Mouse (Mus musculus) lung, adult 2 months (tissue): ENCODE measurements around the gene Kalrn.

Source experiments
- CTCF ChIP-seq: fragments of 200-500 bp; IDR thresholded peaks from 2 replicates; pipeline ENCODE4 v1.5.1; 2011; ENCODE audit warnings: mild to moderate bottlenecking, low read length, control low read depth; ENCODE audit not compliant: insufficient read depth
- POLR2A ChIP-seq: fragments of 200-500 bp; IDR thresholded peaks from 2 replicates; pipeline ENCODE4 v1.6.1; 2011; ENCODE audit warnings: low read depth, mild to moderate bottlenecking, control low read depth, low read length, borderline replicate concordance; ENCODE audit errors: extremely low read depth

DNA sequence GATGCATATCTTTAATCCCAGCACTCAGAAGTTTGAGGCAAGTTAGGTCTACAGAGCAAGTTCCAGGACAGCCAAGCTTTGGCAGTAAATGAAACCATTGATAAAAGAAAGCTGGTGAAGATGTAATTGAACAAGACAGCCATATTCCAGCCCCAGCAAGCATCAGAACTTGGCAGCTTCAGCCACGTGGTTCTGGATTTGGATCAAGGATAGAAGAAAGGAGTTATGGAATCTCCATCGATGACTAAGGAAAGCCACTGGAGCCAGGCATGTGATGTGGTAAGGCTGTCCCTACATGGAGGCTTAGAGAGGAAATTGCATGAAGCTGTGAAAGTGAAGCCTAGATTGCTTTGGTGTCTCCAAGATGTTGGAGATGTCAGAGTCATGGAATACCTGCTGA lies 40.7 kb upstream of the Kalrn start:
- no peak for TF ChIP-seq CTCF
- no peak for TF ChIP-seq POLR2A
